Mouse (Mus musculus): Measurements from ENCODE around the gene Ptprz1. TPM values are rescaled to one million over a fixed set of nuclear protein-coding genes. Genes with fewer than 3 reads are reported as not detected.

The Ptprz1 gene
- total RNA-seq (2022): 1 to 10 TPM; 2.5 to 4.3 (median 3.6) TPM

GRCm38 (mm10) chr6:22874781-22875613 lies at the start of gene Ptprz1:
Ptprz1 (plus strand) TSS chr6:22875502.
- DNase-seq: peak; percentile 11

- no peak for DNase-seq
Observed at GRCm38 (mm10) chr6:22833637-22834036, 41.7 kb upstream of the Ptprz1 start.

GRCm38 (mm10) chr6:22834100-22834970 lies 41.0 kb upstream of the Ptprz1 start:
- DNase-seq: peak; percentile 1

- DNase-seq: no peak
Observed at GRCm38 (mm10) chr6:22875614-22876541, 576 bp downstream of the Ptprz1 start.

- DNase-seq: no peak
Observed at GRCm38 (mm10) chr6:22887978-22888377, 12.7 kb downstream of the Ptprz1 start.

DNA sequence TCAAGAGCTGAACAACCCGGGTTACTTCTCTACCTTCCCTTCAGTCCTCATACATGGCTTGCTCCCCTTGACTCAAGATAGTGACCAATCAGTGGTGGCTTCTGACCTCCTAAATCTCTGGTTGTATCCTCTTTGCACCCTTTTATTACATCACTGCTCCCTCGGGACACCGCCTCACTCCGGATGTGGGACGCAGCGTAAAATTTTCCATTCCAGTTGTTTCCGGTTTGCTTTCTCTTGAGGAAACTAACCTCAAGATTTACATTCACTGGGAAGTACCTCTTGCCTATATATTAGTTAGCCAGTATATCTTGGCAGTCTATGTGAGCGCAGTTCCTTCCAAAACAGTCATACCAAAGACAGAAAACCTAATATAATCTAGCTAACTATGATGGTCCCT lies 14.0 kb downstream of the Ptprz1 start:
- DNase-seq: no peak

- no peak for DNase-seq
Observed at GRCm38 (mm10) chr6:22901983-22902382, 26.7 kb downstream of the Ptprz1 start.

- DNase-seq: no peak
Observed at GRCm38 (mm10) chr6:22908510-22909256, 33.4 kb downstream of the Ptprz1 start.

DNA sequence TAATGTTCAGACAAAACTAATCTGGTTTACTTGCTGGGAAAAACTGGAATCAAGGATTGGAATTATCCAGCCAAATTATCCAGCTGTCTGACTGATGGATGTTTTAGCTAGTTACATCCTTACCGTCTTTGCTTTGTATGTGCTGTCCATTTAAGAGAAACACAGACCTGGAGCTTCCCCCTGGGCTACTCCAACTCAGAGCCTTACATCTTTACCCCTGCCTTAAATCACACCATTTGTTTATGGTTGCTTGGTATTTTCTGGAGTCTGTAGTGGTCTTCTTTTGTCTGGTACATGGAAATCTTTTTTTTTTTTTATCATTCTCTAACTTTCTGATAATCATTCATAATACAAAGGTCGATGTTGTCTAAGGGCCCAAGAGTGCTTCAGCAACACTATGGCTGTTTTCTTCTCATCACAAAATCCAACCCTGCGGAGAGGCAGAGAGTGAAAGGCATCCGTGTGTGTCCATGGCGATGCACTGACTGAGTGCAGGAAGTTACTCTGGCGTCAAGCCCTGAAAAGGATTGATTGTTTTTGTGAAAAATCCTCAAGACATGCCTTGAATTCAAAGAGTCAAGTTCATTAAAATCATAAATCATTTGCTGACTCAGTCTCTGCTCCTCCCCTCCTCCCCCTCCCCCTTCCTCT lies 34.1 kb downstream of the Ptprz1 start:
- peak; percentile 4 for DNase-seq

- DNase-seq: no peak
Observed at GRCm38 (mm10) chr6:22909908-22910260, 34.6 kb downstream of the Ptprz1 start.

- DNase-seq: no peak
Observed at GRCm38 (mm10) chr6:22922880-22923279, 47.6 kb downstream of the Ptprz1 start.

GRCm38 (mm10) chr6:22932768-22933265 lies 57.5 kb downstream of the Ptprz1 start:
- DNase-seq: no peak

DNA sequence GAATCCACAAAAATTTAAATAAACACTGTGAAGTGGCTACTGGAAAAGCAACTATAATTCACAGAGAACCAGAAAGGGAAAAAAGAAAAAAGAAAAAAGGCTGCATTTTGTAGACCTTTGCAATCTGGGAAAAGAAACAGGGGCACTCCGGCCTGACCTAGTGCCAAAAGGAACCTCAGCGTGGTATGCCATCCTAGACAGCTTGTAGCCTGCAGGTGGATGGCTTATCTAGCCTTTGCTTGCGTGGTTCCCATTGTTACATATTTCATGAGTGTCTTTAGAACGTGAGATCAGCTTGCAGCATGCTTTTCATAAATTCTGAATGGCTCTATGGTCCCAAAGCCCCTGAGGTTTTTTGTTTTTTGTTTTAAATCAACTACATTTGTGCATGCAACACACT lies 61.8 kb downstream of the Ptprz1 start:
- no peak for DNase-seq

- no peak for DNase-seq
Observed at GRCm38 (mm10) chr6:22937526-22937925, 62.2 kb downstream of the Ptprz1 start.

- DNase-seq: peak; percentile 37
Observed at GRCm38 (mm10) chr6:22944191-22944590, 68.9 kb downstream of the Ptprz1 start.

DNA sequence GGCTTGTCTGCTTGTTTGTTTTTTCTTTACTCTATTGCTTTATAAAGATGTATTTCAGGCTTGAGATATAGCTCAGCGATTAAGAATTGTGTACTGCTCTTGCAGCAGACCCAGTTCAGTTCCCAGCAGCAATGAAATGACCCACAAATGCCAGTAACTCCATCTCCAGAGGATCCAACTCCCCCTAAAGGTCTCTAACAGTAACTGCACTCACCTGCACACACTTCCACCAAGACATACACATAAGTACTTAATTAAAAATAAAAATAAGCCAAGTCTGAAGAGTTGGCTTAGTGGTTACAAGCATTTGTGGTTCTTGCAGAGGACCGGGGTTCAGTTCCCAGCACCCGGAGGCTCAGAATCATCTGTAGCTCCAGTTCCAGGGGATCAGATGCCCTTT lies 88.1 kb downstream of the Ptprz1 start:
- DNase-seq: no peak

DNA sequence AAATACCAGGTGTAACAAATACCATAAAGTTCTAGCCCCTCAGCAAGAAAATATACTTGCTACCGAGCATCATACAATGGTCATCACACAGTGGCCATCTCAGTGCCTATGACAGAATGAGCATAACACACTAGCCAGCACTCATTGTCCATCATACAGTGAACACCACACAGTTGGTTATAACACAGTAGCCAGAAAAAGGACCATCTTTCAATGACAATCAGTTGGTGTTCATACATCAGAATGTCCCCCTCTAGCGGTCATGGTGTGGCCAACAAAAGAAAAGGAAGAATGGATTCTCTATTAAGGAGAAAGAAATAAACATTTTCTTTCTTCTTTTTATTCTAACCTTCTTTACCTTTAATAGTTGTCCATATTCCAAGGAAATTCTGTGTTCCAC lies 92.8 kb downstream of the Ptprz1 start:
- no peak for DNase-seq

DNA sequence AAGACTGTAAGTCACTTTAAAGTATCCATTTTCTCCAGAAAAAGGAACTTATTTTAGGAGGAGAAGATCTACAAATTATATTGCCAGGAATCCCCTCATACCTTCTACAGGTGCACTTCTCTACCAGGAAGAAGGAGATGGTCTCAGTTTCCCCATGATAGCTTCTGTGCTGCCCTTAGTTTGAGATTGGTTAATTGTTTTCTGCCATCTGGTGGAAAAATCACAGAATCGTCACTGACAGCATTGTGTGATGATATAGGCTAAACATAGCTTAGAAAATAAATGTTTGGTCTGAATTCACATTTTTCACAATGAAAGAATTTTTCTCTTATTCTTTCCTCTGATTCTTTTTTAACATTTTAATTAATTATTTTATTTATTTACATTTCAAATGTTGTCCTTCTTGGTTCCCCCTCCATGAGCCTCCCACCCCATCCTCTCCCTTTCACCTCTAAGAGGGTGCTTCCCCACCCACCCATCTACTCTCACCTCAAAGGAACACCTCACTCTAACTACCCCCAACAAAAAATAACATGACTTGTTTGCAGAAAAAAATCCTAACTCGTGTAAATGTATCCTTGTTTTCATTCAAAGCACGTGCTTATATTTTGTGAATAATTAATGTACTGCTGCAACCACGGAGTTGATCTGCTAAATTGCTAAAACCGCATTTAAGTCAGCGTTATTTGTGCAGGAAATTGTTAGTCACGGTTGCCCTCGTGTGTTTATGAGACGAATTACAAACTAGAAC lies 108.6 kb downstream of the Ptprz1 start:
- DNase-seq: no peak

- DNase-seq: no peak
Observed at GRCm38 (mm10) chr6:22984520-22985154, 109.3 kb downstream of the Ptprz1 start.

DNA sequence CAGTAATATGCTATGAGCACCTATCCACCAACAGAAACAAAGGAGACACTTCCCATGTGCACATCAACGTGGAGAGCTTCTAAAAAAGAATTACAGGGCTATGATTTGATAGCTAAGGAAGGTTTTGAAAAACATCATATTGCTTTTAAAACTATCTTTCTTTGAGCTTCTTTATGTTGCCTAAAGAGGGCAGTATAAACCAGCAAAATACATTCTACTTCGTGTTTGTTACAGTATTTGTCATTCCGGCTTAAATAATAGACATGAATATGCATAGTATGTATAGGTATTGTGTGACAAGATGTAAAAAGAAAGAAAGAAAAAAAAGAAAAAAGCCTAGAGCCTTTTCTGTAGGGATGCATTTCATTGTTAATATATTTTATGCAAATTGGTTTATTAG lies 127.8 kb downstream of the Ptprz1 start:
- DNase-seq: no peak

All from adrenal gland, adult 8-10 months (tissue).